Mouse (Mus musculus) liver, adult 2 months (tissue): ENCODE measurements around the gene Uck2. TPM values are rescaled to one million over a fixed set of nuclear protein-coding genes. Genes with fewer than 3 reads are reported as not detected.

Experiments used
- DNase-seq: peaks from one replicate; pipeline ENCODE4 v3.0.0-alpha.2; 2011; ENCODE audit warnings: low read depth, low spot score; ENCODE audit errors: extremely low read depth
- H3K27ac ChIP-seq: fragments of 200-500 bp; replicated peaks from 2 replicates; pipeline ENCODE4 v1.5.1; 2012; ENCODE audit warnings: low read depth, mild to moderate bottlenecking, control low read depth, inconsistent platforms, low read length; ENCODE audit not compliant: insufficient read depth
- H3K27me3 ChIP-seq: fragments of 200-500 bp; 2 replicates; pipeline ENCODE4 v1.6.1; 2012; ENCODE audit warnings: mild to moderate bottlenecking, moderate library complexity, low read length, inconsistent platforms; ENCODE audit not compliant: control insufficient read depth, insufficient read depth
- H3K36me3 ChIP-seq: fragments of 200-500 bp; 2 replicates; pipeline ENCODE4 v1.6.1; 2012; ENCODE audit warnings: low read length, inconsistent platforms; ENCODE audit not compliant: control insufficient read depth, insufficient read depth
- H3K4me1 ChIP-seq: fragments of 200-500 bp; 2 replicates; pipeline ENCODE4 v1.6.1; 2011; ENCODE audit warnings: low read length; ENCODE audit not compliant: control insufficient read depth, insufficient read depth
- H3K4me3 ChIP-seq: fragments of 200-500 bp; 2 replicates; pipeline ENCODE4 v1.5.1; 2011; ENCODE audit warnings: low read depth, mild to moderate bottlenecking, control low read depth, low read length, moderate library complexity; ENCODE audit not compliant: insufficient read depth
- H3K79me2 ChIP-seq: fragments of 200-500 bp; 2 replicates; pipeline ENCODE4 v1.6.1; 2012; ENCODE audit warnings: inconsistent platforms, mild to moderate bottlenecking, low read length, moderate library complexity; ENCODE audit not compliant: control insufficient read depth, insufficient read depth
- H3K9ac ChIP-seq: fragments of 200-500 bp; 2 replicates; pipeline ENCODE4 v1.6.1; 2012; ENCODE audit warnings: low read depth, mild to moderate bottlenecking, control low read depth, inconsistent platforms, low read length
- CTCF ChIP-seq: fragments of 200-500 bp; IDR thresholded peaks from 2 replicates; pipeline ENCODE4 v1.5.1; 2011; ENCODE audit warnings: low read depth, low read length, control low read depth
- POLR2A ChIP-seq: fragments of 200-500 bp; IDR thresholded peaks from 2 replicates; pipeline ENCODE4 v1.6.1; 2011; ENCODE audit warnings: low read length, control low read depth; ENCODE audit not compliant: insufficient read depth; ENCODE audit errors: extremely low read depth
- WGBS: fragments of 180-500 bp; shearing (Covaris S2); methylation state at CpG from one replicate; pipeline ENCODE4 v1.1.7; 2018; 5-methylcytosine and 5-hydroxymethylcytosine counted together
- polyA plus RNA-seq: library from polyadenylated mRNA; depleted of rRNA; stranded (reverse); fragments of >200 nt; gene quantifications from 2 replicates; pipeline ENCODE4 v1.2.3, GENCODE M21; 2012
- total RNA-seq: library from RNA; depleted of rRNA; stranded (reverse); fragments of >200 nt; gene quantifications from 2 replicates; pipeline ENCODE4 v1.2.3, GENCODE M21; 2014

The Uck2 gene
- total and polyA plus RNA-seq, 2 experiments, result 7.0 to 7.3 TPM

DNA sequence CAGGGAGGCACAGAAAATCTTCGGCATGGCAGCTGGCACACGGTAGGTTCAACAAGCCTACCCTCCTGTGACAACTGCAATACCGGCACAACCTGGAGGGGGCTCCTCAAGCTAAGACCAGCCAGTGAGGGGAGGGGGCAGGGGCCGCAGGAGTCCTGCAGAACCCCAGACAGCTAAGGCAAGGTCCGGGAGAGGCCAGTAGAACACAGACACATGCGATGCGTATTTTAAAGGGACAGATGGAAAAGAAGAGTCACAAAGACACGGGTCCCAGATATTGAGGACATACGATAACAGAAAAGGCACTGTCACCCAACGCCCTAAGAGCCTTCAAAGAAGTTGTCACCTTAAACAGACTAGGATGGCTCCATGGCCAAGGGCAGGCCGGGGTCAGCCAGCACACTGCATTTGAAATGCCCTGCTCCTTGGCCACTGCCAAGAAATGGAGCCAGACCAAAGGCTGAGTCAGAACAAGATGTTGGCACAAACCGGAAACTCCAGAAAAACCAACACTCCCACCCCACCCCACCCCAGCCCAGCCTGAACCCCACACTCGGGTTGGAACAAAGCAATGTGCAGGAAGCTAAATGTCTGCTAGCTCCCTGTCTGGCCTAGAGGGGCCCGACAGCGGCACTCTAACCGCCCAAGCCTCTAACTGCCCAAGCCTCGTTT is 53.4 kb downstream of the Uck2 start:
- no peak overlapping the region for H3K9ac ChIP-seq
- no peaks in the 10 kb centered on the region for H3K4me1 ChIP-seq
- H3K27me3 ChIP-seq, result no peaks in the 10 kb centered on the region
- no peak overlapping the region for H3K27ac ChIP-seq
- no peak overlapping the region for H3K4me3 ChIP-seq
- no peak for TF ChIP-seq CTCF
- no peak for TF ChIP-seq POLR2A
- no peaks in the 10 kb centered on the region for H3K36me3 ChIP-seq
- no peaks in the 10 kb centered on the region for H3K79me2 ChIP-seq
- no peak for DNase-seq
- WGBS, result 85% methylated on average over 17 of the region's 17 CpGs

DNA sequence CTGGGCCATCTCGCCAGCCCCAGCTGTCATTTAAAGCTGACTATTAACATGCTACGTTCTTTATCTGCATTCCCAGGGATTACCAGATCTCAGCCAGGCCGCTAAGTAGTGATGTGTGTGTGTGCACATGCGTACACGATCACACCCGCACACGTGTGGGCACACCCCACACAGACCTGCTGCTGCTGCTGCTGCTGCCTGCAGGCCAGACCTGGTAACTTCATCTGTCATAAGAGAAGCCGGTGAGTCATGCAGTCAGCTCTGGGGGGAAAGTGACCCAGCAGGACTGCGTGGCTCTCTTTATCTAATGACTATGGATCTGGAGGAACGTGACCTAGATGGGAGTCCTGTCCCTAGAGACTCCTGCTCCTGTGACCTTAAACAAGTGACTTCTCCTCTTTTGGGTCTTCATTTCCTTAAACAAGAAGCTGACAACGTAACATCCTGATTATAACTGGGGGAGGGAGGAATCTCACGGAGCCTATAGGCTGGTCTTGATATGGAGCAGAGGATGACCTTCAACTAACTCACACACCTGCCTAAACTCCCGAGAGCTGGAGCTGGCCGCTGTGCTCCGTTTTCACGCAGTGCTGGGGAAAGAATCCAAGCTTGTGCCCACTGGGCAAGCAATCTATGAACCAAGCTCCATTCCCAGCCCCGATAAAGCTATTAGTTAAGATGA is 54.0 kb downstream of the Uck2 start:
- no peak for DNase-seq
- no peak overlapping the region for H3K27ac ChIP-seq
- no peaks in the 10 kb centered on the region for H3K4me1 ChIP-seq
- H3K36me3 ChIP-seq, result no peaks in the 10 kb centered on the region
- TF ChIP-seq POLR2A (no peak), CTCF (no peak)
- H3K79me2 ChIP-seq, result no peaks in the 10 kb centered on the region
- WGBS, result 90% methylated on average over 17 of the region's 17 CpGs
- H3K4me3 ChIP-seq, result no peak overlapping the region
- no peak overlapping the region for H3K9ac ChIP-seq
- H3K27me3 ChIP-seq, result no peaks in the 10 kb centered on the region

- TF ChIP-seq POLR2A, result no peak
- no peak for TF ChIP-seq CTCF
- 87% methylated on average over 9 of the region's 9 CpGs for WGBS
- no peak for DNase-seq
- Histone ChIP-seq H3K27me3 (no peaks in the 10 kb centered on the region), H3K9ac (no peak overlapping the region), H3K27ac (no peak overlapping the region), H3K79me2 (no peaks in the 10 kb centered on the region), H3K4me1 (no peaks in the 10 kb centered on the region), H3K36me3 (no peaks in the 10 kb centered on the region), H3K4me3 (no peak overlapping the region)
Observed at GRCm38 (mm10) chr1:167222382-167223010, 62.6 kb downstream of the Uck2 start.

DNA sequence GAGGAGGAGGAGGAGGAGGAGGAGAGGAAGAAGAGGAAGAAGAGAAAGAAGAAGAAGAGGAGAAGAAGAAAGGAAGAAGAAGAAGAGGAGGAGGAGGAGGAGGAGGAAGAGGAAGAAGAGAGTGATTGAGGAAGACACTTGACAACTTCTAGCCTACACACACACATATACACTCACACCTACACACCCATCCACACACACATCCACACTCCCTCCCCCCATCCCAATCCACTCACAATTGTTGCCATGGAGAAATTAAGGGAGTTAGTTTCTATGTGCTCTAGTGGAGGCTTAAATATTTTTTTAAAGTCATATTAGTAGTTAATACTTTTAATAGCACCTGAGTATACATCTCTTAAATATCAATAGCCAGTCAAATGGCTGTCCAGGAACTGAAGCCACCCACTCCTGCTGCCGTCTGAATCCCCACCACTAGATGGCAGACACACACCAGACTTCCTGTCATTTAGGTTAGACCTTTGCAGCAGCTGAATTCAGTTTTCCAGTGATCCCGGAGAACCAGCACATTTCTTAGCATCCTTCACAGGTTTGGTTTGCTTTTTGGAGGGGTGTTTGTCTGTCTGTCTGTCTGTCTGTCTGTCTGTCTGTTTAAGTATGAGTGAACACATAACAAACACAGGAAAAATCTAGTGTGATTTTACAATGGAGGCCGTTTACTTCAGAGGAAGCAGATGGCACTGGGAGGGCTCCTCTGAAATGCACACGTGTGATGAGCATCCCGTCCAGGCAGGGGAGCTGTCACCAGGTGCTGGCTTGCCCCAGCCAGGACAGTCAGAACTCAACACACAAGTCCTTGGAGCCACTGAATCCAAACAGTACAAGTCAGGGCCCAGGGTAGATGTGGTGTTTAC is 64.6 kb downstream of the Uck2 start:
- 13% methylated on average over 5 of the region's 5 CpGs for WGBS
- H3K27ac ChIP-seq, result no peak overlapping the region
- peak; percentile 53 for DNase-seq
- no peaks in the 10 kb centered on the region for H3K4me1 ChIP-seq
- H3K9ac ChIP-seq, result no peak overlapping the region
- H3K36me3 ChIP-seq, result no peaks in the 10 kb centered on the region
- no peak overlapping the region for H3K4me3 ChIP-seq
- TF ChIP-seq CTCF (peak; percentile 86), POLR2A (no peak)
- no peaks in the 10 kb centered on the region for H3K79me2 ChIP-seq
- H3K27me3 ChIP-seq, result no peaks in the 10 kb centered on the region

GRCm38 (mm10) chr1:167215460-167215859 is 69.7 kb downstream of the Uck2 start:
- TF ChIP-seq POLR2A (no peak), CTCF (no peak)
- Histone ChIP-seq H3K4me1 (no peaks in the 10 kb centered on the region), H3K27ac (no peak overlapping the region), H3K9ac (no peak overlapping the region), H3K27me3 (no peaks in the 10 kb centered on the region), H3K36me3 (no peaks in the 10 kb centered on the region), H3K4me3 (no peak overlapping the region), H3K79me2 (no peaks in the 10 kb centered on the region)
- no peak for DNase-seq
- WGBS, result 73% methylated on average over 3 of the region's 3 CpGs
